Mouse (Mus musculus): ENCODE data around the gene Ifrd1.

DNA sequence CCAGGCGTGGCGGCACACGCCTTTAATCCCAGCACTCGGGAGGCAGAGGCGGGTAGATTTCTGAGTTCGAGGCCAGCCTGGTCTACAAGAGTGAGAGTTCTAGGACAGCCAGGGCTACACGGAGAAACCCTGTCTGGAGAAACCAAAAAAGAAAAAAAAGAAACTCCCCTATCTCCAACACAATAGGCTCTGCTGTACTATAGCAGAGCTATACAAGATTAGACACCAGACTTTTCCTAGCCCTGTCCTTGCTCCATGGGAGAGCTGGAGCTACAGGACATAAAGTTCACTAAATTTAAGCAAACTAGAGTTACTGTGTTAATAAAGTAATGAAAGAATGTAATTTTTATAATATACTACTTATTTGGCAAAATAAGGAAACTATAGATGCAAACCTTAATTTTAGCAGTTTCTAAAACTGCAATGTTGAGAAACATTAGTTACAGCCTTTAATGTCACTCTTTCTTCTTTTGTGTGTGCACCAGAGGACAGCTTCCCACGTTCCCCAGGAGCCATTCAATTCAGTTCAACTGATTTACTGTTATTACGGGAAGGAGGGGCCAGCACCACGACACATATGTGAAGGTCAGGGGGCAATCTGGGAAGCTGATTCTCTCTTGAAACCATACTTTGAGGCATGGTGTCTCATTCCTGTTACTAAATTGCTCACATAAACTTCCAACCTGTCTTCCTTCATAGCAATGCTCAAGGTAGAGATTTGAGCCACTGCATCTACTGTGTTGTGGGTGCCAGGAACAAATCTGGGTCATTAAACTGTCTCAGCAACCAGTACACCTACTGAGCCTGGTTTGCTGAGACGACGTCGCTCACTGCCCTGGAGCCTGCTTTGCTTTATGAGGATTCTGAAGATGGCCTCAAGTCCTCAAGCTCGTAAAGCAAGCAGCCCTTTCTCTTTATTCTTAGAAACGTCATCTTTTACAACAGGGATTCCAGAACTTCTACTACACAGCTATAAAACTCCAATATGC lies 33.1 kb downstream of the Ifrd1 start:
- no peak for TF ChIP-seq POLR2A (IDR thresholded peaks at IDR 0.05; ENCODE audit: insufficient read depth, low read depth, low read length)
- TF ChIP-seq CTCF (IDR thresholded peaks at IDR 0.05) = no peak
- TF ChIP-seq EP300 (IDR thresholded peaks at IDR 0.05; ENCODE audit: insufficient read depth, low read depth, low read length) = no peak

Data from heart, adult 2 months (tissue).